Mouse (Mus musculus): ENCODE results near the gene Agfg2. TPM values are rescaled to one million over a fixed set of nuclear protein-coding genes. Genes with fewer than 3 reads are reported as not detected.
A peak's percentile ranks its signal among the peaks of the same experiment; 100 is the strongest.

Agfg2 gene
- polyA plus RNA-seq, 1 experiment from 2014 or later = 10.4 TPM

GRCm38 (mm10) chr5:137689974-137690373, 5.4 kb upstream of the Agfg2 start:
- no peak for ATAC-seq
- Histone ChIP-seq H3K4me3 (ENCODE audit: low read depth, low read length) (no peak overlapping the region), H3K4me2 (ENCODE audit: low read length) (no peak overlapping the region), H3K36me3 (ENCODE audit: control insufficient read depth, insufficient read depth, low read length) (no peaks in the 10 kb centered on the region), H3K4me1 (ENCODE audit: control insufficient read depth, insufficient read depth, low read length) (no peaks in the 10 kb centered on the region), H3K9me3 (replicated peaks; ENCODE audit: control insufficient read depth, low read length) (no peaks in the 10 kb centered on the region), H3K27ac (ENCODE audit: low read depth, low read length) (no peak overlapping the region), H3K9ac (ENCODE audit: low read length) (no peak overlapping the region), H3K27me3 (replicated peaks; ENCODE audit: control insufficient read depth, insufficient read depth, low read length) (no peaks in the 10 kb centered on the region)
- WGBS = 90% methylated on average over 3 of the region's 3 CpGs
- DNase-seq (ENCODE audit: low spot score) = no peak

GRCm38 (mm10) chr5:137686127-137686790, 1.7 kb upstream of the Agfg2 start:
- Histone ChIP-seq H3K36me3 (ENCODE audit: control insufficient read depth, insufficient read depth, low read length) (no peaks in the 10 kb centered on the region), H3K4me2 (ENCODE audit: low read length) (no peak overlapping the region), H3K9ac (ENCODE audit: low read length) (no peak overlapping the region), H3K4me1 (ENCODE audit: control insufficient read depth, insufficient read depth, low read length) (peaks cover 10% of the 10 kb centered on the region), H3K27me3 (replicated peaks; ENCODE audit: control insufficient read depth, insufficient read depth, low read length) (no peaks in the 10 kb centered on the region), H3K4me3 (ENCODE audit: low read depth, low read length) (no peak overlapping the region), H3K27ac (ENCODE audit: low read depth, low read length) (no peak overlapping the region), H3K9me3 (replicated peaks; ENCODE audit: control insufficient read depth, low read length) (no peaks in the 10 kb centered on the region)
- ATAC-seq = no peak
- WGBS = 88% methylated on average over 6 of the region's 6 CpGs
- no peak for DNase-seq (ENCODE audit: low spot score)

GRCm38 (mm10) chr5:137685653-137686052, 1.1 kb upstream of the Agfg2 start:
- Histone ChIP-seq H3K9me3 (replicated peaks; ENCODE audit: control insufficient read depth, low read length) (no peaks in the 10 kb centered on the region), H3K27me3 (replicated peaks; ENCODE audit: control insufficient read depth, insufficient read depth, low read length) (no peaks in the 10 kb centered on the region), H3K4me2 (ENCODE audit: low read length) (peak overlapping the region; percentile 28; the same call in 1 of the 2 replicates), H3K4me3 (ENCODE audit: low read depth, low read length) (no peak overlapping the region), H3K9ac (ENCODE audit: low read length) (no peak overlapping the region), H3K27ac (ENCODE audit: low read depth, low read length) (no peak overlapping the region), H3K4me1 (ENCODE audit: control insufficient read depth, insufficient read depth, low read length) (peaks cover 10% of the 10 kb centered on the region), H3K36me3 (ENCODE audit: control insufficient read depth, insufficient read depth, low read length) (no peaks in the 10 kb centered on the region)
- no peak for ATAC-seq
- no peak for DNase-seq (ENCODE audit: low spot score)
- 94% methylated on average over 3 of the region's 3 CpGs for WGBS

GRCm38 (mm10) chr5:137683388-137684293, 885 bp downstream of the Agfg2 start:
- Histone ChIP-seq H3K4me2 (ENCODE audit: low read length) (peak overlapping the region; percentile 78), H3K36me3 (ENCODE audit: control insufficient read depth, insufficient read depth, low read length) (no peaks in the 10 kb centered on the region), H3K4me1 (ENCODE audit: control insufficient read depth, insufficient read depth, low read length) (peaks cover 10% of the 10 kb centered on the region), H3K4me3 (ENCODE audit: low read depth, low read length) (peak overlapping the region; percentile 75), H3K9ac (ENCODE audit: low read length) (peak overlapping the region; percentile 73), H3K9me3 (replicated peaks; ENCODE audit: control insufficient read depth, low read length) (no peaks in the 10 kb centered on the region), H3K27ac (ENCODE audit: low read depth, low read length) (peak overlapping the region; percentile 67; the same call in 1 of the 2 replicates), H3K27me3 (replicated peaks; ENCODE audit: control insufficient read depth, insufficient read depth, low read length) (no peaks in the 10 kb centered on the region)
- peak; percentile 1; the same call in 1 of the 2 replicates for ATAC-seq
- DNase-seq (ENCODE audit: low spot score) = peak; percentile 16
- 11% methylated on average over 28 of the region's 28 CpGs for WGBS

- Histone ChIP-seq H3K4me2 (ENCODE audit: low read length) (peak overlapping the region; percentile 78; the same call in 1 of the 2 replicates), H3K36me3 (ENCODE audit: control insufficient read depth, insufficient read depth, low read length) (no peaks in the 10 kb centered on the region), H3K4me3 (ENCODE audit: low read depth, low read length) (no peak overlapping the region), H3K9me3 (replicated peaks; ENCODE audit: control insufficient read depth, low read length) (no peaks in the 10 kb centered on the region), H3K27ac (ENCODE audit: low read depth, low read length) (no peak overlapping the region), H3K9ac (ENCODE audit: low read length) (no peak overlapping the region), H3K4me1 (ENCODE audit: control insufficient read depth, insufficient read depth, low read length) (peaks cover 10% of the 10 kb centered on the region), H3K27me3 (replicated peaks; ENCODE audit: control insufficient read depth, insufficient read depth, low read length) (no peaks in the 10 kb centered on the region)
- ATAC-seq (no peak), DNase-seq (ENCODE audit: low spot score) (peak; percentile 25)
- 72% methylated on average over 6 of the region's 6 CpGs for WGBS
These were observed 2.0 kb downstream of the Agfg2 start for GRCm38 (mm10) chr5:137682526-137682925.

- no peaks in the 10 kb centered on the region for H3K27me3 ChIP-seq (replicated peaks; ENCODE audit: control insufficient read depth, insufficient read depth, low read length)
- H3K4me3 ChIP-seq (ENCODE audit: low read depth, low read length) = no peak overlapping the region
- no peak overlapping the region for H3K9ac ChIP-seq (ENCODE audit: low read length)
- no peaks in the 10 kb centered on the region for H3K36me3 ChIP-seq (ENCODE audit: control insufficient read depth, insufficient read depth, low read length)
- ATAC-seq = no peak
- H3K27ac ChIP-seq (ENCODE audit: low read depth, low read length) = no peak overlapping the region
- DNase-seq (ENCODE audit: low spot score) = no peak
- H3K4me2 ChIP-seq (ENCODE audit: low read length) = no peak overlapping the region
- no peaks in the 10 kb centered on the region for H3K9me3 ChIP-seq (replicated peaks; ENCODE audit: control insufficient read depth, low read length)
- WGBS = 86% methylated on average over 4 of the region's 4 CpGs
- H3K4me1 ChIP-seq (ENCODE audit: control insufficient read depth, insufficient read depth, low read length) = peaks cover 10% of the 10 kb centered on the region
These were observed 4.8 kb downstream of the Agfg2 start for GRCm38 (mm10) chr5:137679726-137680125.

- Histone ChIP-seq H3K27me3 (replicated peaks; ENCODE audit: control insufficient read depth, insufficient read depth, low read length) (no peaks in the 10 kb centered on the region), H3K9ac (ENCODE audit: low read length) (no peak overlapping the region), H3K4me3 (ENCODE audit: low read depth, low read length) (no peak overlapping the region), H3K4me1 (ENCODE audit: control insufficient read depth, insufficient read depth, low read length) (peaks cover 10% of the 10 kb centered on the region), H3K27ac (ENCODE audit: low read depth, low read length) (no peak overlapping the region), H3K9me3 (replicated peaks; ENCODE audit: control insufficient read depth, low read length) (no peaks in the 10 kb centered on the region), H3K36me3 (ENCODE audit: control insufficient read depth, insufficient read depth, low read length) (no peaks in the 10 kb centered on the region), H3K4me2 (ENCODE audit: low read length) (no peak overlapping the region)
- 85% methylated on average over 3 of the region's 3 CpGs for WGBS
- ATAC-seq = no peak
- DNase-seq (ENCODE audit: low spot score) = no peak
These were observed 5.8 kb downstream of the Agfg2 start for GRCm38 (mm10) chr5:137678736-137679135.

GRCm38 (mm10) chr5:137677859-137678258, 6.7 kb downstream of the Agfg2 start:
- 96% methylated on average over 8 of the region's 8 CpGs for WGBS
- Histone ChIP-seq H3K4me3 (ENCODE audit: low read depth, low read length) (no peak overlapping the region), H3K9ac (ENCODE audit: low read length) (no peak overlapping the region), H3K36me3 (ENCODE audit: control insufficient read depth, insufficient read depth, low read length) (no peaks in the 10 kb centered on the region), H3K4me2 (ENCODE audit: low read length) (no peak overlapping the region), H3K9me3 (replicated peaks; ENCODE audit: control insufficient read depth, low read length) (no peaks in the 10 kb centered on the region), H3K27me3 (replicated peaks; ENCODE audit: control insufficient read depth, insufficient read depth, low read length) (no peaks in the 10 kb centered on the region), H3K4me1 (ENCODE audit: control insufficient read depth, insufficient read depth, low read length) (peaks cover under 1% of the 10 kb centered on the region), H3K27ac (ENCODE audit: low read depth, low read length) (no peak overlapping the region)
- no peak for DNase-seq (ENCODE audit: low spot score)
- ATAC-seq = no peak

GRCm38 (mm10) chr5:137674786-137675185, 9.7 kb downstream of the Agfg2 start:
- no peak overlapping the region for H3K4me2 ChIP-seq (ENCODE audit: low read length)
- H3K27ac ChIP-seq (ENCODE audit: low read depth, low read length) = no peak overlapping the region
- H3K27me3 ChIP-seq (replicated peaks; ENCODE audit: control insufficient read depth, insufficient read depth, low read length) = no peaks in the 10 kb centered on the region
- ATAC-seq (no peak), DNase-seq (ENCODE audit: low spot score) (no peak)
- H3K4me1 ChIP-seq (ENCODE audit: control insufficient read depth, insufficient read depth, low read length) = no peaks in the 10 kb centered on the region
- H3K9ac ChIP-seq (ENCODE audit: low read length) = no peak overlapping the region
- H3K9me3 ChIP-seq (replicated peaks; ENCODE audit: control insufficient read depth, low read length) = no peaks in the 10 kb centered on the region
- no peaks in the 10 kb centered on the region for H3K36me3 ChIP-seq (ENCODE audit: control insufficient read depth, insufficient read depth, low read length)
- 95% methylated on average over 8 of the region's 8 CpGs for WGBS
- no peak overlapping the region for H3K4me3 ChIP-seq (ENCODE audit: low read depth, low read length)

Measured in forebrain, embryonic 14.5 days (tissue).